Mouse (Mus musculus): ENCODE data around the gene Mapk11. TPM values are rescaled to one million over a fixed set of nuclear protein-coding genes. Genes with fewer than 3 reads are reported as not detected.
A peak's percentile ranks its signal among the peaks of the same experiment; 100 is the strongest.

The Mapk11 gene
- total RNA-seq, 2 experiments from 2014 or later = 21.6 to 25.8 TPM

DNA sequence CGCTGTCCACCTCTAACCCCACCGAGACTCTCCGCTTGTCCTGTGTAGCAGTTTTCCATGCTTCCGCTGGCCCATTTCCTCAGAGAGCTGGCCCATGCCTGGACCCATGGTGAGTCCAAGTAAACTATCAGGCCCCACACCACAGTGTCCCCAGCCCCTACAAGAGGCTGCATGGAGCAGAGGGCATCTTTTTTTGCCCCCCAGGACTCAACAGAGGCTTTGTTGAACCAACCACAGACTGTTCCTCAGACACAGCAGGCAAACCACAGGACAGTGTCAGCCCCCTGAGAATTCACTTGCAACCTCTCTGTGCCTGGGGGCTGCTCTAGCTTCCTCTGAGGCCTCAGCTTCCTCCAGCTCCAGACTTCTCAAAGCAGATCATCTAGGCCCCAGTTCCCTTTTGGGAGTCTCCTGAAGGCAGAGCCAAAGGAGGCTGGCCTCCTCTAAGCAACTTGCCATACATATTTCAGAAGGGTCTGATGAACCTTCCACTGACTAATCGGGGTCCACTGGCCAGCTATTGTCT lies 22.2 kb upstream of the Mapk11 start:
- no peak for DNase-seq (ENCODE audit: low spot score in 2 of 2)
- Histone ChIP-seq H3K27ac (no peak overlapping the region), H3K4me3 (no peak overlapping the region)
- TF ChIP-seq CTCF (conservative IDR thresholded peaks at IDR 0.05) = no peak

DNA sequence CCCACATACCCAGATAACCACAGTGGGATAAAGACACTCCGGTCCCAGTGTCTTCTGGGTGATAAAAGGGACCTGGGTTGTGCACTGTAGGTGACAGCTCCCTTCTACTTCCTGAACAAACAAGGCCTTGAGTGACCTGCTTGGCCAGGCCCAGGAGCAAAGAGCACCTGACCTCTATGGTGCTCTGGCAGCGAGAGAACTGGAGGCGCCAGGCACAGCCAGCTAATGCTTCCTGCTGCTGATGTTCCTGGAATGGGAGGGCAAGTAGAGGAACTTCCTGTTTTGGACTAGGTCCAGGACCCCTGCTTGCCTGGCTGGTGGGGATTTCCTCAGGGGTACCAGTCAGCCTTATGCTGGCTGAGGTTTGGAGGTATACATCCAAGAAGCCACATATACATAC lies 20.7 kb upstream of the Mapk11 start:
- no peak for TF ChIP-seq CTCF (conservative IDR thresholded peaks at IDR 0.05)
- Histone ChIP-seq H3K27ac (peak overlapping the region; percentile 85), H3K4me3 (no peak overlapping the region)
- DNase-seq (ENCODE audit: low spot score in 2 of 2) = no peak

DNA sequence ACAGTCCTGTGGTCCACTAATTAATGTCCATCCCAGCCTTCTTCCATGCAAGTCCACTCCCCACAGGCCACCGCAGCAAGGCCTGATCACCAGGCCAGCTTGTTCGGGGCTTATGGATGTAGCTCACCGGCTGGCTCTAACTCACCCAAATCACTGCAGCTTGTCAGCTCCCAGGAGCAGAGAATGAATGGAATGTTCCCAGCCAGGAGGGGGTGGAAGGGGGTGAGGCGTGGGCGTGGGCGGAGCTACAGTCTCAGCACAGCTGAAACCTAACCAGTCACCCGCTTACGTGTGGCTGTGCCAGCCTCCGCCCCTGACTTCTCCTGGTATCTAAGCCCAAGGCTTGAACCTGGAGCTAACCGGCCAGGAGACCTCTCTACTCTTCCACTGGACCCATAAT lies 20.0 kb upstream of the Mapk11 start:
- peak overlapping the region; percentile 30; the same call in 1 of the 2 replicates for H3K4me3 ChIP-seq
- no peak for TF ChIP-seq CTCF (conservative IDR thresholded peaks at IDR 0.05)
- H3K27ac ChIP-seq = peak overlapping the region; percentile 85
- DNase-seq (ENCODE audit: low spot score in 2 of 2) = peak; percentile 82 to 86

DNA sequence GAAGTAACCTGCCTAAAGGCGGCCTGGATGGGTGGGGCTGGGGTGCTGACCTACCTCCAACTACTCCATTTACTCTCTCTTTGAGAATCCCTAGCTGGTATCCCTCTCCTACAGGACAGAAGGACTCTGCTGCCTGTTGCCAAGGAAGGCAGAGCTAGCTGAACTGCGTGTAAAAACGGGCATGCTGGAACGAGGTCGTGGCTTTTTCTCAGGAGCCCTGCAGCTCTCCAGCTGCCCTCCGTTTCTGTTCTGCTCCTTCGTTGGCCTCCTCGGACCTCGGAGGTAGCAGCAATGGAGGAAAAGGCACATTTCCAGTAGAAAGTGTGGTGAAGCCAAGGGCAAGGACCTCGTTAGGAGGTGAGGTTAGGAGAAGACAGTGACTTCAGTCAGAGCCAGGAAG lies 19.5 kb upstream of the Mapk11 start:
- peak overlapping the region; percentile 30; the same call in 1 of the 2 replicates for H3K4me3 ChIP-seq

DNA sequence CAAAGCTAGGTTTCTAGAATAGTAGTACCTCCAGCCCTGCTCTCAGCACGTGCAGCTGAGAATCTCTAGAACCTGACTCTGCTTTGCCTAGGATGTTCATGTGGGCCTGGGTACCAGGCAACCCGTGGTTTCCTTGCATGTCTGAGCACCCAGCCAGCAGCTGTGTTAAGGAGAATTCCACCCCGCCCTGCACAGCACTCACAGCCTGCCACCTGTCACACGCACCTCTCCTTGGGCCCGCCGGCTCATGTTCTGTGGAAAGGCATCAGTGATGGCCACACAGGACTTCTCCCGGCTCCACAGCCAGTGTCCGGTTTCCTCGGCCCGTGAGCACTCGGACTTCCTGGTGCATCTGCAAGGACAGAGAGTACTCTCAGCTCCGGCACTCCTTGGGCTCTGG lies 16.1 kb upstream of the Mapk11 start:
- Histone ChIP-seq H3K27ac (no peak overlapping the region), H3K4me3 (no peak overlapping the region)
- TF ChIP-seq CTCF (conservative IDR thresholded peaks at IDR 0.05) = no peak
- DNase-seq (ENCODE audit: low spot score in 2 of 2) = no peak

More for the DNA sequence above, 19.5 kb upstream of the Mapk11 start:
- peak overlapping the region; percentile 85 for H3K27ac ChIP-seq
- no peak for DNase-seq (ENCODE audit: low spot score in 2 of 2)
- no peak for TF ChIP-seq CTCF (conservative IDR thresholded peaks at IDR 0.05)

DNA sequence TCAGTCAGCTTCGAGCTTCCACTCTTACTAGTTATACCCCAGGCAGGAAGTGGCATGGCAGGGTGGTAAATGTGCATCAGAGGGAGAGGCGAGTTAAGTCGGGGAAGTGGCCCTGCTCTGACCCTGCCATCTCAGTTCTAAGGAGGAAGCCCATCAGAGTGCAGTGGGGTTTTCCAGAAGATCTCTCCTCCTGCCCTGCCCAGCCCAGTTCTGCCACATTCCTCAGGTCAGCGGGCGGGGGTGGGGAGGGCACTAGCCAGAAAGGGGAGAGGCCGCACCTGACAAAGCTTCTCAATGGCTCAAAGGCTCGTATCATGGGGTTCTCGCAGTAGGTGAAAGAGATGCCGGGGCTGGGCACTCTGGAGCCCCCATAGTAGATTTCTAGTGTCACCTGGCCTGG lies 12.0 kb upstream of the Mapk11 start:
- DNase-seq (ENCODE audit: low spot score in 2 of 2) = no peak
- TF ChIP-seq CTCF (conservative IDR thresholded peaks at IDR 0.05) = no peak
- H3K4me3 ChIP-seq = no peak overlapping the region
- no peak overlapping the region for H3K27ac ChIP-seq

DNA sequence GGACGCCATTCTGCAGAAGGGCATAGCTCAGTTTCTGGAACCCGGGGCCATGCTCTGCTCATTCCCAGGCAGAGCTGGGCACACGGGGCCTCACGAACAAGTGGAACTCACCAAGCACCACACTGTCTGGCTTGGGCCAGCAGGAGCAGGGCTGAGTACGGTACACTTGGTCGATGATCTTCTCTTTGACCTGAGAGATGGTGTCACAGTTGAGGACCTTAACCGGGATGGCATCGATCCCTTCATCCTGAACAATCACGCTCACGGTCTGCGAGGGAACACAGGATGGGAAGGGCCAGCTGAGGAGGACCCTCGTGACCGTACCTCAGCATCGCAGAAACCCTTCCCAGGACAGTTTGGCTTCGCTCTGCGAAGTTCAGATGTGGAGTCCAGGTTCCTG lies 9.1 kb upstream of the Mapk11 start:
- no peak overlapping the region for H3K4me3 ChIP-seq
- H3K27ac ChIP-seq = no peak overlapping the region
- TF ChIP-seq CTCF (conservative IDR thresholded peaks at IDR 0.05) = no peak
- DNase-seq (ENCODE audit: low spot score in 2 of 2) = no peak

DNA sequence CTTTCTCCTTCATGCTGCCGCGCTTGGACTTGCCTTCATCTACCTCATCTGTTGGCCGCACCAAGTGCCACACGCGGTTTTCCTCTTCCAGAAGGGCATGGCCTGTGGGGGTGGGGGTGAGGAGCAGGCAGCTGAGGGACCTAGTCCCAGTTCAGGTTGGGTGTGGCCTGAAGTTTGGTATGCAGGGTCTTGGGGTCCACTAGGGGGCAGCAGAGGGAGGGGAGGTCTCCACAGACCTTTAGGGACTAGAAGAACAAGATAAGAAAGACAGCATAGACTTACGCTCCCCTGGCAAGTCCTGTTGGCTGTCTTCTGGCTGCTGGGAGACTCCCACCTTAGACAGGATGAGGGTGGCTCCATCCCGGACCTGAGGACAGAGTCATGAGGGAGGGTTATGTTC lies 8.5 kb upstream of the Mapk11 start:
- DNase-seq (ENCODE audit: low spot score in 2 of 2) = peak; percentile 50 to 62
- peak; percentile 81 for TF ChIP-seq CTCF (conservative IDR thresholded peaks at IDR 0.05)
- H3K27ac ChIP-seq = no peak overlapping the region
- H3K4me3 ChIP-seq = no peak overlapping the region

DNA sequence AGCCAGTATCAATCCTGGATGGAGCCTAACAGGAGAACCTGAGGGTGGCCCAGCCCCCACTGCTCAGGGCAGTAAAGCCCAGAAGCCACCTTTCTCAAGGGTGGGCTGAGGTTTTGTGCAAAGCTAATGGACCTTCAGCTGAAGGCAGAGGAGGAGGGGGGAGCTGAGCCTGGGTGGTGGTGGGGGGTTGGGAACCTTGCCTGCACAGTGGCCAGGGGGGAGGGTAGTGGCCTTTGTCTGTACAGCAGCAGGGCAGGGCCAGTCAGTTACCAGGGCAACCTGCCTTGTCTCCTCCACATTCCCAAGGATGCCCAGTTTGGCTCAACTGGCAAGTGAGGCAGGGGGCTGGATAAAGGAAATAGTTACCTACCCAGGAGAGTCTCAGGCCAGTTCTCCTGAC lies 2.9 kb upstream of the Mapk11 start:
- Histone ChIP-seq H3K27ac (no peak overlapping the region), H3K4me3 (no peak overlapping the region)
- no peak for DNase-seq (ENCODE audit: low spot score in 2 of 2)
- TF ChIP-seq CTCF (conservative IDR thresholded peaks at IDR 0.05) = no peak

DNA sequence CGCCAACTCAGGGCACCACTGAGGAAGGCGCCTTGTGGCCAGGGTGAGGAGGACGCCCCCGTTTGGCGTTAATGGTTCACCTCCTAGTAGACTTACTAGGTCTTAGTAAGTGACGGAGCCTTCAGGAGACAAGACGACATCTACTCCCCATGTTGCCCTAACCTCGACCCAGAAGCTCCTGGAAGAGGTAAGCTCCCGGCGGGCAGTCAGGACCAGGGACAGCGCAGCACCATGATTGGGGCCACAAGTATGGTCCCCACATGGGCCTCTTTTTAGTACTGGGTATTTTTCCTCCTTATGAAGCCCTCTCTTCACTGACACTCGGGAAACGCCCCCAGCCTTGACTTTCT lies 588 bp upstream of the Mapk11 start:
- no peak; the same call in 1 of the 2 replicates for TF ChIP-seq CTCF (conservative IDR thresholded peaks at IDR 0.05)
- Histone ChIP-seq H3K4me3 (peak overlapping the region; percentile 81), H3K27ac (no peak overlapping the region; the same call in 1 of the 2 replicates)
- no peak for DNase-seq (ENCODE audit: low spot score in 2 of 2)

DNA sequence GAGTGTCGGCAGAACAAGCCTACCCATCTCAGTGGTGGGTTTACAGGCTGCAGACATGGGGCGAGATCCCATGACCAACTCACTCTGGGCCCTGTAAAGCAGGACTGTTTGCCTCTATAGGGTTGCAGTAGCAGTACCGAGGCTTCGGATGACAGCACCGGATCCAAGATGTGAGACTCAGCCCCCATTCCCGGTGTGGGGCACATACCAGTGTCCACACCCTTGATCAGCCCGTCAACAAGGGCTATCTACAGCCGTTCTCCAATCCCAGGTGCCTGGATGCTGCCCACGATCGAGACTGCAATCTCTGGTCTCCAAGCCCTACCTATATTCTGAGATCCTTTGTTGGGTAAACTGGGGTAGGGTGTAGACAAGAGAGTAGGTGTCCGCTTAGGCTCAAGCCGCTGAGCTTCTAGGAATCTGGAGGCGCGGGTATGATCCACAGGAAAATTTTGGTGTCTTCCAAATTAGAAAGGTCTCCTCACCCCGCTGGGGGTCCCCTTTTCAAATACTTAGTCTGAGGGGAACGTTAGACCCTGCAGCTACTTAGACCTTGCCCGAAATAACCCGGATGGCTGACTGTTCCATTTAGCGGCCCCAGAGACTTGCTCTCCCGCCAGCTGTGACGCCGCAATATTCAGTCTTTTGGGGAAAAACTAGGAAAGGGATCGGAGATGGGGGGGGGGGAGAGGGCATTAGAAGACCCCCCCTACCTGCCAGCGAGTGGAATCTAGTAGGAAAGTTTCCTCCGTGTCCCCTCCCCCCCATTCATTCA lies 745 bp downstream of the Mapk11 start:
- no peak for DNase-seq (ENCODE audit: low spot score in 2 of 2)
- Histone ChIP-seq H3K27ac (peak overlapping the region; percentile 87), H3K4me3 (peak overlapping the region; percentile 81)
- TF ChIP-seq CTCF (conservative IDR thresholded peaks at IDR 0.05) = no peak

DNA sequence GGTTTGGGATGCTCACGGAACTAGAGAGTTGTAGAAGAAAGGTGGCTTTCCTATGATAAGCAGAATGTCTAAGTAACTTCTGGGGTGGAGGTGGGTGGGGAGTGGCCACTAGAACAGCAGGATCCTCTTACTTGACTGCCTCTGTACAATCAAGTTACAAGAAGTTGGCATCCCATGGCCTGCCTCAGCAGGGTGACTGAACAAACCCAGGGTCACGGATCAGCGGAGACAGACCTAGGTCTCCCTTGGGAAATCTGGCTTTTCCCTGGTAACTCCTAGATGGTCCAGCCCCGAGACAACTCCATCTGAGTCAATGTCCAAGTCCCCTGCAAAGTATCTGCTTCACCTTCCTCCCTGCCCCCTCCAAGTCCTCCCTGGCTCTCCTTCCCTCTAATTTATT lies 1.5 kb downstream of the Mapk11 start:
- DNase-seq (ENCODE audit: low spot score in 2 of 2) = no peak
- TF ChIP-seq CTCF (conservative IDR thresholded peaks at IDR 0.05) = no peak
- Histone ChIP-seq H3K4me3 (no peak overlapping the region; the same call in 1 of the 2 replicates), H3K27ac (no peak overlapping the region)

DNA sequence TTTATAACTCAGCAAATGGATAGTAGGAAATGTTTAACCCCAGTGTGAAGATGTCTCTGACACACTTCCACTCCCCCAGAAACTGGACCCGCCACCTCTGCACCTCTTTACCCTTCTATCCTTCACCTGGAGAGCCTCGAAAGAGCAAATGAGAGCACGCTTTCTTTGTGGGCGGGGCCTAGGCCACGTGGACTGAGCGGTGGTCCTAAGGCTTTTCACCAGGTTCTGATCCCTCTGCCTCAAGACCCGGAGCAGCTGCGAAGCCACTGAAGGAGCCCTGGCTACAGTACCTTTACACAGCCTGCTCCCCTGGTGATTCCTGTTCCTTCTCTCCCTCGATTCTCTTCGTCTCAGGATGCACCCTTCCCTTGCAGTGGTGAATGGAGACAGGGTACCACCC lies 2.0 kb downstream of the Mapk11 start:
- Histone ChIP-seq H3K27ac (no peak overlapping the region), H3K4me3 (peak overlapping the region; percentile 30; the same call in 1 of the 2 replicates)
- no peak for TF ChIP-seq CTCF (conservative IDR thresholded peaks at IDR 0.05)
- no peak for DNase-seq (ENCODE audit: low spot score in 2 of 2)

DNA sequence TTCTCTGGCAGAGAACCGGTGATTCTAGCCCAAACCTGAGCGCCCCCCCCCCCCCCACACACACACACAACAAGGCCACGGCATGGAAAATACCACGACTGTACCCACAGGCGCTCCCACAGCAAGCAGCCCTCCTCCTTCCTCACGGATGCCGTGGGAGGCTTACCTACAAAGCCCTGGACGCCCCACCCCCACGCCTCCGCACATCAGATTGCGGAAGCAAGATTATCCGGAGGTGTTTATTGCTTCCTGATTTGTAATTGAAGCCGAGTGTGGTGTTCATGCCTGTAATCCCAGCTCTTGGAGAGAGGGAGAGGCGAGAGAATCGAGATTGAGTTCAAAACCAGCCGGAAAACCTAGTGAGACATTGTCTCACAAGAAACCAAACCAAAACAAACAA lies 2.4 kb downstream of the Mapk11 start:
- Histone ChIP-seq H3K27ac (peak overlapping the region; percentile 24; the same call in 1 of the 2 replicates), H3K4me3 (peak overlapping the region; percentile 47; the same call in 1 of the 2 replicates)
- no peak for TF ChIP-seq CTCF (conservative IDR thresholded peaks at IDR 0.05)
- DNase-seq (ENCODE audit: low spot score in 2 of 2) = no peak
